Mouse (Mus musculus) CH12.LX (cell line): ENCODE results near the gene Steap2.
A peak's percentile ranks its signal among the peaks of the same experiment; 100 is the strongest.

ENCODE experiments used
- BHLHE40 ChIP-seq: IDR thresholded peaks from 2 replicates; pipeline ENCODE4 v1.6.1; 2011; ENCODE audit warnings: mild to moderate bottlenecking, low read depth, low read length, improper control_type of control experiment
- CHD2 ChIP-seq: IDR thresholded peaks from 2 replicates; pipeline ENCODE4 v1.6.1; 2011; ENCODE audit warnings: low read length, improper control_type of control experiment
- CTCF ChIP-seq, 2 experiments: IDR thresholded peaks in 1 of 2; conservative IDR thresholded peaks in 1 of 2; 2 replicates each; pipeline ENCODE4 v1.5.1; 2011 to 2012; ENCODE audit warnings: low read depth in 2 of 2, low read length in 2 of 2, improper control_type of control experiment in 1 of 2, inconsistent platforms in 1 of 2, mild to moderate bottlenecking in 1 of 2, moderate library complexity in 1 of 2
- ELF1 ChIP-seq: IDR thresholded peaks from 2 replicates; pipeline ENCODE4 v1.6.1; 2014; ENCODE audit warnings: low read depth, mild to moderate bottlenecking, inconsistent platforms, low read length, improper control_type of control experiment
- IRF4 ChIP-seq: IDR thresholded peaks from 2 replicates; pipeline ENCODE4 v1.6.1; 2014; ENCODE audit warnings: low read depth, mild to moderate bottlenecking, inconsistent platforms, low read length, improper control_type of control experiment
- KAT2A ChIP-seq: IDR thresholded peaks from 2 replicates; pipeline ENCODE4 v1.6.1; 2012; ENCODE audit warnings: low read length, improper control_type of control experiment, inconsistent platforms; ENCODE audit not compliant: insufficient replicate concordance
- MAFK ChIP-seq: IDR thresholded peaks from 2 replicates; pipeline ENCODE4 v1.6.1; 2011; ENCODE audit warnings: low read length, improper control_type of control experiment; ENCODE audit not compliant: insufficient replicate concordance
- MAX ChIP-seq: IDR thresholded peaks from 2 replicates; pipeline ENCODE4 v1.6.1; 2011; ENCODE audit warnings: low read length, improper control_type of control experiment
- MAZ ChIP-seq: IDR thresholded peaks from 2 replicates; pipeline ENCODE4 v1.6.1; 2012; ENCODE audit warnings: low read depth, mild to moderate bottlenecking, inconsistent platforms, low read length, improper control_type of control experiment, moderate library complexity
- MEF2A ChIP-seq: IDR thresholded peaks from 2 replicates; pipeline ENCODE4 v1.6.1; 2014; ENCODE audit warnings: low read depth, mild to moderate bottlenecking, inconsistent platforms, low read length, improper control_type of control experiment, borderline replicate concordance
- POLR2A ChIP-seq: IDR thresholded peaks from 2 replicates; pipeline ENCODE4 v1.6.1; 2011; ENCODE audit warnings: low read depth, mild to moderate bottlenecking, improper control_type of control experiment, low read length
- SIN3A ChIP-seq: IDR thresholded peaks from 2 replicates; pipeline ENCODE4 v1.6.1; 2012; ENCODE audit warnings: low read length, improper control_type of control experiment, inconsistent platforms
- TCF12 ChIP-seq: IDR thresholded peaks from 2 replicates; pipeline ENCODE4 v1.6.1; 2014; ENCODE audit warnings: low read depth, mild to moderate bottlenecking, inconsistent platforms, low read length, improper control_type of control experiment

GRCm38 (mm10) chr5:5638496-5638895, 55.9 kb downstream of the Steap2 start:
- TF ChIP-seq TCF12 (no peak), CTCF (conservative IDR thresholded peaks at IDR 0.05 in 1 of 2, IDR thresholded peaks at IDR 0.05 in 1 of 2; ENCODE audit: low read depth in 2 of 2, low read length in 2 of 2) (no peak), ELF1 (peak; percentile 34; the same call in 1 of the 2 replicates), MAX (no peak), POLR2A (no peak), BHLHE40 (peak; percentile 49), CHD2 (peak; percentile 40; the same call in 1 of the 2 replicates), IRF4 (peak; percentile 90), KAT2A (no peak), MEF2A (0 out of 2 replicates have a peak, but pooled peaks have one; percentile 32), SIN3A (no peak), MAFK (peak; percentile 39; the same call in 1 of the 2 replicates), MAZ (no peak)
